Mouse (Mus musculus) forebrain, embryonic 13.5 days (tissue): ENCODE measurements at regions not wholly inside any gene's neighbourhood (a gene's known extent, or its start where the extent isn't known, plus 50 kb on each side); places are given as distances from the start of the nearest gene placed in this dataset.

Source experiments
- ATAC-seq: fragments of 200-750 bp; cut with Nextera tagmentation; 2 replicates; pipeline ENCODE4 v1.8.0; 2017
- H3K27ac ChIP-seq: fragments of 300-500 bp; sonication (generic); 2 replicates; pipeline ENCODE4 v1.5.1; 2015; ENCODE audit warnings: inconsistent platforms, mild to moderate bottlenecking, moderate library complexity
- H3K27me3 ChIP-seq: fragments of 300-500 bp; sonication (generic); 2 replicates; pipeline ENCODE4 v1.6.1; 2015; ENCODE audit warnings: mild to moderate bottlenecking, inconsistent platforms
- H3K36me3 ChIP-seq: fragments of 300-500 bp; sonication (generic); 2 replicates; pipeline ENCODE4 v1.6.1; 2015; ENCODE audit warnings: mild to moderate bottlenecking, inconsistent platforms; ENCODE audit not compliant: poor library complexity, severe bottlenecking
- H3K4me1 ChIP-seq: fragments of 300-500 bp; sonication (generic); 2 replicates; pipeline ENCODE4 v1.6.1; 2015; ENCODE audit warnings: inconsistent platforms
- H3K4me2 ChIP-seq: fragments of 300-500 bp; sonication (generic); 2 replicates; pipeline ENCODE4 v1.6.1; 2015; ENCODE audit warnings: inconsistent platforms, mild to moderate bottlenecking, moderate library complexity
- H3K4me3 ChIP-seq: fragments of 300-500 bp; sonication (generic); 2 replicates; pipeline ENCODE4 v1.5.1; 2015; ENCODE audit warnings: mild to moderate bottlenecking, inconsistent platforms
- H3K9ac ChIP-seq: fragments of 300-500 bp; sonication (generic); 2 replicates; pipeline ENCODE4 v1.6.1; 2015; ENCODE audit warnings: mild to moderate bottlenecking, inconsistent platforms
- H3K9me3 ChIP-seq: fragments of 300-500 bp; sonication (generic); replicated peaks from 2 replicates; pipeline ENCODE4 v1.6.1; 2016; ENCODE audit warnings: inconsistent platforms
- WGBS: fragments of 180-500 bp; shearing (Covaris S2); methylation state at CpG from one replicate; pipeline ENCODE4 v1.1.7; 2015; 5-methylcytosine and 5-hydroxymethylcytosine counted together

GRCm38 (mm10) chr7:116915797-116916196 lies 411.6 kb downstream of the Nucb2 start:
- WGBS = 51% methylated on average over 6 of the region's 6 CpGs
- H3K36me3 ChIP-seq = no peaks in the 10 kb centered on the region
- ATAC-seq = no peak
- H3K4me2 ChIP-seq = no peak overlapping the region
- H3K4me3 ChIP-seq = no peak overlapping the region
- H3K9ac ChIP-seq = no peak overlapping the region
- H3K27ac ChIP-seq = no peak overlapping the region
- H3K4me1 ChIP-seq = no peaks in the 10 kb centered on the region
- no peaks in the 10 kb centered on the region for H3K9me3 ChIP-seq
- no peaks in the 10 kb centered on the region for H3K27me3 ChIP-seq

GRCm38 (mm10) chr7:116917921-116918670 lies 413.9 kb downstream of the Nucb2 start:
- Histone ChIP-seq H3K36me3 (no peaks in the 10 kb centered on the region), H3K4me1 (no peaks in the 10 kb centered on the region), H3K27ac (no peak overlapping the region), H3K4me3 (no peak overlapping the region), H3K27me3 (no peaks in the 10 kb centered on the region), H3K9ac (no peak overlapping the region), H3K4me2 (no peak overlapping the region), H3K9me3 (no peaks in the 10 kb centered on the region)
- ATAC-seq = no peak
- 96% methylated on average over 6 of the region's 6 CpGs for WGBS

GRCm38 (mm10) chr7:116946448-116946847 lies 434.3 kb upstream of the Xylt1 start:
- H3K4me1 ChIP-seq = no peaks in the 10 kb centered on the region
- ATAC-seq = no peak
- WGBS = 86% methylated on average over 2 of the region's 2 CpGs
- H3K27ac ChIP-seq = no peak overlapping the region
- H3K36me3 ChIP-seq = no peaks in the 10 kb centered on the region
- H3K9ac ChIP-seq = no peak overlapping the region
- H3K4me3 ChIP-seq = no peak overlapping the region
- no peaks in the 10 kb centered on the region for H3K27me3 ChIP-seq
- no peak overlapping the region for H3K4me2 ChIP-seq
- H3K9me3 ChIP-seq = no peaks in the 10 kb centered on the region

GRCm38 (mm10) chr7:116959196-116959895 lies 421.4 kb upstream of the Xylt1 start:
- 80% methylated on average over 14 of the region's 14 CpGs for WGBS
- H3K4me3 ChIP-seq = no peak overlapping the region

GRCm38 (mm10) chr7:116963839-116964238 lies 416.9 kb upstream of the Xylt1 start:
- H3K9me3 ChIP-seq = no peaks in the 10 kb centered on the region
- no peak for ATAC-seq
- H3K9ac ChIP-seq = no peak overlapping the region
- H3K4me1 ChIP-seq = no peaks in the 10 kb centered on the region
- no peaks in the 10 kb centered on the region for H3K27me3 ChIP-seq
- no peak overlapping the region for H3K27ac ChIP-seq
- H3K4me3 ChIP-seq = no peak overlapping the region
- H3K36me3 ChIP-seq = no peaks in the 10 kb centered on the region
- WGBS = 60% methylated on average over 6 of the region's 6 CpGs
- no peak overlapping the region for H3K4me2 ChIP-seq

More at GRCm38 (mm10) chr7:116959196-116959895, 421.4 kb upstream of the Xylt1 start:
- no peaks in the 10 kb centered on the region for H3K27me3 ChIP-seq
- H3K27ac ChIP-seq = no peak overlapping the region
- H3K4me1 ChIP-seq = no peaks in the 10 kb centered on the region
- H3K36me3 ChIP-seq = no peaks in the 10 kb centered on the region
- H3K9ac ChIP-seq = no peak overlapping the region
- no peak overlapping the region for H3K4me2 ChIP-seq
- ATAC-seq = no peak
- H3K9me3 ChIP-seq = no peaks in the 10 kb centered on the region

GRCm38 (mm10) chr7:116991351-116991750 lies 389.4 kb upstream of the Xylt1 start:
- no peaks in the 10 kb centered on the region for H3K27me3 ChIP-seq
- no peak overlapping the region for H3K27ac ChIP-seq
- H3K9ac ChIP-seq = no peak overlapping the region
- H3K36me3 ChIP-seq = no peaks in the 10 kb centered on the region
- WGBS = 70% methylated on average over 2 of the region's 2 CpGs
- H3K9me3 ChIP-seq = no peaks in the 10 kb centered on the region
- H3K4me2 ChIP-seq = no peak overlapping the region
- no peak overlapping the region for H3K4me3 ChIP-seq
- no peak for ATAC-seq
- 0 out of 2 replicates have a peak, but pooled peaks cover 4% of the 10 kb centered on the region for H3K4me1 ChIP-seq

- Histone ChIP-seq H3K4me1 (0 out of 2 replicates have a peak, but pooled peaks cover 4% of the 10 kb centered on the region), H3K36me3 (no peaks in the 10 kb centered on the region), H3K9me3 (no peaks in the 10 kb centered on the region), H3K27me3 (no peaks in the 10 kb centered on the region), H3K4me3 (no peak overlapping the region), H3K9ac (no peak overlapping the region), H3K27ac (no peak overlapping the region), H3K4me2 (no peak overlapping the region)
- no peak for ATAC-seq
These were observed 388.6 kb upstream of the Xylt1 start for GRCm38 (mm10) chr7:116992166-116992565.

- WGBS = 90% methylated on average over 3 of the region's 3 CpGs
- Histone ChIP-seq H3K27ac (no peak overlapping the region), H3K4me2 (no peak overlapping the region), H3K9me3 (no peaks in the 10 kb centered on the region), H3K36me3 (no peaks in the 10 kb centered on the region), H3K9ac (no peak overlapping the region), H3K4me1 (0 out of 2 replicates have a peak, but pooled peaks cover 4% of the 10 kb centered on the region), H3K4me3 (no peak overlapping the region), H3K27me3 (no peaks in the 10 kb centered on the region)
- ATAC-seq = no peak
These were observed 385.0 kb upstream of the Xylt1 start for GRCm38 (mm10) chr7:116995770-116996169.

- no peak overlapping the region for H3K4me2 ChIP-seq
- H3K9ac ChIP-seq = no peak overlapping the region
- H3K27me3 ChIP-seq = no peaks in the 10 kb centered on the region
- no peaks in the 10 kb centered on the region for H3K9me3 ChIP-seq
- ATAC-seq = no peak
- no peaks in the 10 kb centered on the region for H3K36me3 ChIP-seq
- no peak overlapping the region for H3K4me3 ChIP-seq
- no peaks in the 10 kb centered on the region for H3K4me1 ChIP-seq
- H3K27ac ChIP-seq = no peak overlapping the region
These were observed 377.6 kb upstream of the Xylt1 start for GRCm38 (mm10) chr7:117003167-117003566.

- 72% methylated on average over 1 of the region's 1 CpGs for WGBS
- no peak for ATAC-seq
These were observed 362.4 kb upstream of the Xylt1 start for GRCm38 (mm10) chr7:117018349-117018748.

GRCm38 (mm10) chr7:117021716-117022115 lies 359.1 kb upstream of the Xylt1 start:
- WGBS = 62% methylated on average over 4 of the region's 4 CpGs
- Histone ChIP-seq H3K9ac (no peak overlapping the region), H3K27me3 (no peaks in the 10 kb centered on the region), H3K9me3 (no peaks in the 10 kb centered on the region), H3K36me3 (no peaks in the 10 kb centered on the region), H3K4me1 (no peaks in the 10 kb centered on the region), H3K4me2 (no peak overlapping the region), H3K27ac (no peak overlapping the region), H3K4me3 (no peak overlapping the region)
- no peak for ATAC-seq

More at GRCm38 (mm10) chr7:117018349-117018748, 362.4 kb upstream of the Xylt1 start:
- Histone ChIP-seq H3K27me3 (no peaks in the 10 kb centered on the region), H3K4me3 (no peak overlapping the region), H3K9ac (no peak overlapping the region), H3K36me3 (no peaks in the 10 kb centered on the region), H3K4me1 (no peaks in the 10 kb centered on the region), H3K9me3 (no peaks in the 10 kb centered on the region), H3K4me2 (no peak overlapping the region), H3K27ac (no peak overlapping the region)

GRCm38 (mm10) chr7:117044926-117045325 lies 335.9 kb upstream of the Xylt1 start:
- H3K4me3 ChIP-seq = no peak overlapping the region
- no peaks in the 10 kb centered on the region for H3K4me1 ChIP-seq
- H3K27ac ChIP-seq = no peak overlapping the region
- no peak overlapping the region for H3K9ac ChIP-seq
- no peak for ATAC-seq
- H3K4me2 ChIP-seq = no peak overlapping the region
- no peaks in the 10 kb centered on the region for H3K9me3 ChIP-seq
- no peaks in the 10 kb centered on the region for H3K27me3 ChIP-seq
- no peaks in the 10 kb centered on the region for H3K36me3 ChIP-seq
- WGBS = 85% methylated on average over 9 of the region's 9 CpGs
